Mouse (Mus musculus) olfactory bulb, adult 2 months (tissue): ENCODE results near the gene Polq. TPM values are rescaled to one million over a fixed set of nuclear protein-coding genes. Genes with fewer than 3 reads are reported as not detected.
"Not testable (repeated sequence)": the region's sequence is repeated elsewhere in the genome, so short reads cannot be mapped to it uniquely, and the experiment has no call there.

Experiments
- H3K27ac ChIP-seq: fragments of 200-500 bp; 2 replicates; pipeline ENCODE4 v1.5.1; 2012; ENCODE audit warnings: low read depth, low read length; ENCODE audit not compliant: insufficient read depth
- H3K4me1 ChIP-seq: fragments of 200-500 bp; 2 replicates; pipeline ENCODE4 v1.6.1; 2012; ENCODE audit warnings: low read length; ENCODE audit not compliant: control insufficient read depth, insufficient read depth
- H3K4me3 ChIP-seq: fragments of 200-500 bp; 2 replicates; pipeline ENCODE4 v1.5.1; 2012; ENCODE audit warnings: mild to moderate bottlenecking, low read depth, low read length, moderate library complexity; ENCODE audit not compliant: insufficient read depth
- CTCF ChIP-seq: fragments of 200-500 bp; IDR thresholded peaks from 2 replicates; pipeline ENCODE4 v1.5.1; 2012; ENCODE audit warnings: low read depth, mild to moderate bottlenecking, low read length, moderate library complexity; ENCODE audit not compliant: insufficient read depth
- POLR2A ChIP-seq: fragments of 200-500 bp; IDR thresholded peaks from 2 replicates; pipeline ENCODE4 v1.6.1; 2012; ENCODE audit warnings: mild to moderate bottlenecking, low read depth, low read length, moderate library complexity; ENCODE audit not compliant: insufficient read depth
- WGBS: fragments of 180-500 bp; shearing (Covaris S2); methylation state at CpG from one replicate; pipeline ENCODE4 v1.1.7; 2018; 5-methylcytosine and 5-hydroxymethylcytosine counted together
- polyA plus RNA-seq: library from polyadenylated mRNA; stranded (reverse); fragments of >200 nt; gene quantifications from 2 replicates; pipeline ENCODE4 v1.2.4, GENCODE M21; 2012; ENCODE audit warnings: low replicate concordance; ENCODE audit not compliant: missing spikeins, insufficient read depth, insufficient read length

Gene Polq
- polyA plus RNA-seq, 1 experiment = not detected

DNA sequence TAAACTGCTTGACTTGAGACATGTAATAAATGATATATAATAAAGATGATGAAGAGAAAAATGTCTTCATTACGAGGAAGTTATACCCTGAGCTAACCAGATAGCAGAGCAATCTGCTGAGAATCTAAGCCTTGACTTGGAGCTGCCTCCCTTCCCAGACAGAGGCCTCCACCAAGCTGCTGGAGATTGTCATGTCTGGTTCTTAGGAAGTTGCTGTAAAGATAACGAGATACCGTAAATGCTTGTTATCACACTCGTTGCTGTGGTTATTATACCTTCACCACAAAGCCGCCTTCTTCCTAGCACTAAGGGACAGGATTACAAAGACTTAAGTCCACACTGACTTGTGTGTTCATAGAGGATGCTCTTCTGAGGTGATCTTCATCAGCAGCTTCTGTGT is 60.8 kb downstream of the Polq start:
- no peak overlapping the region for H3K27ac ChIP-seq
- H3K4me3 ChIP-seq = no peak overlapping the region
- WGBS = 92% methylated on average over 5 of the region's 5 CpGs
- TF ChIP-seq CTCF (no peak), POLR2A (no peak)
- H3K4me1 ChIP-seq = no peaks in the 10 kb centered on the region

DNA sequence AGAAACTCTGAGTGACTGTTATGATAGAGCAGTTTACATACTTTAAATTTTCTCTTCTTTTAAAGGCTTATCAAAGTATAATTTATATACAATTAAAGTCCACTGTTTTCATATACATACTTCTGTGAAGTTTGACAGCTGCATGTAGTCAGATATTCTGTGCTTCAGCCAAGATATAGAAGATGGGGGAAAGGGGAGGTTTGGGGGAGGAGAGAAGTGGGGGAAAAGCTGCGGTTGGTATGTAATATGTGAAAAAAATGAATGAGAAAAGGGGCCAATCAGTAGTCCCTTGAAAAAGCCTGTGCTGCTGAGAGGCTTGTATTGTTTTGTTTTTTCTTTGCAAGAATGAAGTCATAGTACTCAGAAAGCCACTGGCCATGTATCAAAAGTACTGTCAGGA is 78.1 kb downstream of the Polq start:
- 45% methylated on average over 1 of the region's 1 CpGs for WGBS
- TF ChIP-seq CTCF (no peak), POLR2A (no peak)
- Histone ChIP-seq H3K27ac (no peak overlapping the region), H3K4me3 (no peak overlapping the region), H3K4me1 (no peaks in the 10 kb centered on the region)

DNA sequence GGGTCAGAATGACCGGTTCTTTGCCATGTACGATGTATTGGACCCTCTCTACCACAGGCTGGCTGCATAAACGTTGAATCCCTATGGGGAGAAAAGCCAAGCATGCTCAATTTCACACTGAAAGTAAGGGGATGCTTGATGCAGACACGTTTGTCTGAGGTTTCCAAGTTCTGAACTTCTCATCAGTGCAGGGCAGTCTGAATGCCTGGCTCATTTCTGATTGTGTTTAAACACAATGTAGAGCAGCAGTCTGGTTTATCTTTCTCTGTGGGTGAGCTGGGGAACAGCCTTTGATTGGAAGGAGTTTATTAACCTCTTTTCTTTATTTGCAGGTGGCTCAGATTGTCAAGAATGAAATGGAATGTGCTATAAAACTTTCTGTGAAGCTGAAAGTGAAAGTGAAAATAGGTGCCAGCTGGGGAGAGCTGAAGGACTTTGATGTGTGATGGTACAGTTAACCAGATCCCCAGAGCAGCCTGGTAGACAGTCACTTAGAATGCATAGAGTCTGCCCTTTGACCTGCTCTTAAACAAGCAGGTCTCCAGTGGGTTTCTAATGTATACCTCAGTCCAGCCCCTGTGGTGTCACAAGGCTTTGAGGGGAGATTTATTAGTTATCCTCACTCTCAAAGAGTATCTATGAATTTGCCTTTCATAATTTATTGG is 82.7 kb downstream of the Polq start:
- Histone ChIP-seq H3K27ac (no peak overlapping the region), H3K4me3 (no peak overlapping the region), H3K4me1 (no peaks in the 10 kb centered on the region)
- 55% methylated on average over 4 of the region's 4 CpGs for WGBS
- TF ChIP-seq POLR2A (no peak), CTCF (no peak)

DNA sequence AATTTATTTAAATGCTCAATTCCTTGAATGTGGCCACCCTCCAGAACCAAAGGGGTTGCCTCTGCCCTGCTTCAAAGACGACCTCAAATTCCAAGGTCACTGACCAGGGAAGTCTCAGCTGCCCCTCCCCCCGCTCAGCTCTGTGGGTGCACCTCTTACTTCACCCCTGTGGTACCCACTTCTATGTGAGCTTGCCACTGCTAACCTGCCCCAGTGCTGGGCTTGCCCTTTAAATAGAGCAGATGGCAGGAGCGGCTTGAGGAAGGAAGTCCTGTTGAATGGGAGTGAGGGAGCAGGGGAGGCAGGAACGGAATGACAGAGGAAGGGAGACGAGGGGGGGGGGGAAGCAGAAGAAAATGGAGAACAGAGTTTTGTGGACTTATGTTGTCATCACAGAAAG is 97.2 kb downstream of the Polq start:
- WGBS = 27% methylated on average over 5 of the region's 5 CpGs
- TF ChIP-seq POLR2A (no peak), CTCF (no peak)
- no peaks in the 10 kb centered on the region for H3K4me1 ChIP-seq
- H3K4me3 ChIP-seq = no peak overlapping the region
- no peak overlapping the region for H3K27ac ChIP-seq

DNA sequence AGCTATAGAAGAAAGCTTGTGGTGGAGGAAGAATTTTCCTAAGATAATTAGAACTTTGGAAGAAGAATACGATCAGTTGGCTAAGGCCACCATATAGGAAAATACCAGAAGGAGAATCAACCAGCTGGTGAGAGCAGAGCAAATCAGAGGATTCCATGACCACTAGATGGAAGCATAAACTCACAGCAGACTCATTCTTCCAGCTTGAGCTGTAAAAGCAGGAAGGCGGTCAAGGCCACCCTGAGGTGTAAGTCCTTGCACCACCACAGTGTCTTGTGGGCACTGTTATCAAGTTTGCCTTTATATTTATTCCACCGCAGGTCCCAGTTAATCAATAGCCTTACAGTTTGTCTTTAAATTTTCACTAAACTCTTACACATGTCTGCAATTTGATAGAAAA is 97.7 kb downstream of the Polq start:
- no peak overlapping the region for H3K27ac ChIP-seq
- H3K4me1 ChIP-seq = no peaks in the 10 kb centered on the region
- H3K4me3 ChIP-seq = no peak overlapping the region
- WGBS = 24% methylated on average over 3 of the region's 3 CpGs
- TF ChIP-seq CTCF (no peak), POLR2A (no peak)

DNA sequence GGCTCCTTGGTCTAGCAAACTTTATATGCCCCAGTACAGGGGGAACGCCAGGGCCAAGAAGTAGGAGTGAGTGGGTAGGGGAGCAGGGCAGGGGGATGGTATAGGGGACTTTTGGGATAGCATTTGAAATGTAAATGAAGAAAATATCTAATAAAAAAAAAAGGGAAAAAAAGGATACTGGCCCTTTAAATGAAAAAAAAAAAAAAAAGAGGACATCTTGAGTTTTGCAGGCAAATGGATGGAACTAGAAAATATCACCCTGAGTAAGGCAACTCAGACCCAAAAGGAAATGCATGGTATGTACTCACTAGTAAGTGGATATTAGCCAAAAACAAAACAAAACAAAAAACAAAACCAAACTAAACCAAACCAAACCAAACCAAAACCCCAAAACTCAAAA is 113.6 kb downstream of the Polq start:
- 86% methylated on average over 1 of the region's 1 CpGs for WGBS
- H3K4me3 ChIP-seq, H3K4me1 ChIP-seq, H3K27ac ChIP-seq: not testable (repeated sequence)

Other genes with a start within 250 kb of the Polq start
- gene Slc15a2, start 226.8 kb upstream of the Polq start, polyA plus RNA-seq = not detected in 2 replicates
- gene Iqcb1, start 183.4 kb upstream of the Polq start, polyA plus RNA-seq = not detected in 2 replicates
- gene Eaf2, start 136.8 kb upstream of the Polq start, polyA plus RNA-seq = not detected in 2 replicates
- 36.6 TPM in 1 of 2 replicates, not detected in the other for gene Golgb1, start 136.6 kb upstream of the Polq start, polyA plus RNA-seq
- 152 TPM in 1 of 2 replicates, not detected in the other for gene Hcls1, start 76.8 kb upstream of the Polq start, polyA plus RNA-seq
- not detected in 2 replicates for gene Fbxo40, start 21.3 kb upstream of the Polq start, polyA plus RNA-seq